Mouse (Mus musculus) megakaryocyte, embryonic 14.5 days (primary cell): ENCODE data around the gene Mfap4.

ENCODE experiments used
- FLI1 ChIP-seq: IDR thresholded peaks from 2 replicates; pipeline ENCODE4 v1.6.1; 2012; ENCODE audit warnings: low read length, inconsistent platforms, mixed read lengths
- GATA1 ChIP-seq: IDR thresholded peaks from 3 replicates; pipeline ENCODE4 v1.6.1; 2012; ENCODE audit warnings: mixed read lengths, low read length, inconsistent platforms, borderline replicate concordance

DNA sequence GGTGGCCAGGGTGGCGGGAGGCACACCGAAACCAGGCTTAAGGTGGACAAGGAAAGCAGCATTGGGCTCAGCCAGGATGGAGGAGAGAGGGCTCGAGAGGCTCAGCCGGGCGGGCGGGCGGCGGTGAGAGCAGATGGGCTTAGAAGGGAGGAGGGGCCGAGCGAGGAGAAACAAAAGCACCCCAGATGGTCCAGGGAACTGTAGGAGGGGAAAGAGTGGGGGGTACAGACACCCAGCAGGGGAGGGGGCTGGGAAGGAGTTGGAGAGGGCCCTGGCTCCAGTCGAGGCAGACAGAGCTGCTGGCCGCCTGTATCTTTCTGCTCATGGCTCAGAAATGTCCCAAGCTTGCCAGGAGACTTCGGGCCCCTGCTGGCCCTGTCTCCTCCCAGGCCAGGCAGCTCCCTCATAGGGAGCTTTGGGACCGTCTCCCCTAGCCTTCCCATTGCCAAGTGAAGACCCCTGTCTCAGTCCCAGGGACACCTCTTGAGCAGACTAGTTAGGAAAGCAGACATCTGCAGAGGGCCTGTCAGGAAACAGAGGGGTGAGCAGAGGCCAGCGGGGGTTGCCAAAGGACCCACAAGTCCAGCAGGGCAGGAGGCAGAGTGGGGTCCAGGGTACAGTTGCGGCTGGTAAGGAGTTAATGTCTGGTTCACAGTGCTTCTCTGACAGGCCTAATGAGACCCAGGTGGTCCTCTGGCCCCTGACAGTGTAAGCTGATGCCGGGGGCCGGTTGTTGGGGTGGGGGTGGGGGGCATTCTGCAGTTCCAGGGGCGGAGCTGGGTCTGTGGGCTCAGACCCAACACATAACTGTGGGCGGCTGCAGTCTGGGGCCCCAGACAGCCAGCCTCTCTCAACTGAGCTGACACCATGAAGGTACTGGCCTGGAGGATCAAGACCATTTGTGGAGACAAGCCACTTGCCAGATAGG, at the start of gene Mfap4:
- no peak for TF ChIP-seq GATA1
- no peak for TF ChIP-seq FLI1
